Mouse (Mus musculus): ENCODE measurements at regions not wholly inside any gene's neighbourhood (a gene's known extent, or its start where the extent isn't known, plus 50 kb on each side); places are given as distances from the start of the nearest gene placed in this dataset.
"Not testable (repeated sequence)": the region's sequence is repeated elsewhere in the genome, so short reads cannot be mapped to it uniquely, and the experiment has no call there.

GRCm38 (mm10) chr12:65420127-65420526 lies 194.8 kb downstream of the Wdr20rt start:
- DNase-seq (ENCODE audit: low spot score in 2 of 2): no peak

GRCm38 (mm10) chr12:65424506-65424905 lies 199.2 kb downstream of the Wdr20rt start:
- no peak for DNase-seq (ENCODE audit: low spot score in 2 of 2)

- no peak for DNase-seq (ENCODE audit: low spot score in 2 of 2)
These were observed 200.1 kb downstream of the Wdr20rt start for GRCm38 (mm10) chr12:65425440-65425839.

- peak; percentile 15 to 28 for DNase-seq (ENCODE audit: low spot score in 2 of 2)
These were observed 201.6 kb downstream of the Wdr20rt start for GRCm38 (mm10) chr12:65426884-65427283.

DNA sequence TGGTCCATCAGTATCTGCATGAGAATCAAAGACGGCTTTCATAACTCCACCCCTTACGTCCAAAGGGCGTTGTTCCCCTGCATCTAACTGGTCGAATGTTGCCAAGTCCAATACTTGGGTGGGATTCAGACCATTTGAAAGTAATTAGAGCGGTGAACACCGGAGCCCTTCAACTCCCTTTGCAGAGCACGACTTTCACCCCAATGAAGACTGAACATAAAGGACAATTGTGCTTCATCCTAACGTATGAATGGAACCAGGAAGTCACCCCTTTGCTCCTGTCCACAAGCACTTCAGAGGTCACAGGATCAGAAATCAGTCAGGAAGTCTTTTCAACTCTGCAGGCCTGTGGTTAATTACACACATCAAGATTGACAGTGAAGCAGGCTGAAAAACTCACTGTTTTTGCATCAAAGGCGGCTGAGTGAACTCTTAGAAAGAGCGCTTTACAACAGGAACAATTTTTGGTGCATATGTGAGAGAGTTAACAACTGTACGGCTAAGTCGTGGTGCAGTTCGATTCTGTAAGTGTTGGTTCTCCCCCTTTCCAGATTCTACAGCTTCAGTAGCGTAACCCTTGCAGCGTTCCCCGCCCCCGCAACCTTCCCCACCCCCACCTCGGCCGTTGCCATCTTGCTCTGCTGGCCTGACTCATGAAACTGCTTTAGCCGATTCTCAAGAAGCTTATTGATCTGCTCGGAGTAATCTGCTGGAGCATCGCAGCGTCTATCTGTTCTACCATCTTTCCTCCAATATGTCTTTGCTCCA lies 203.1 kb downstream of the Wdr20rt start:
- no peak for DNase-seq (ENCODE audit: low spot score in 2 of 2)

DNA sequence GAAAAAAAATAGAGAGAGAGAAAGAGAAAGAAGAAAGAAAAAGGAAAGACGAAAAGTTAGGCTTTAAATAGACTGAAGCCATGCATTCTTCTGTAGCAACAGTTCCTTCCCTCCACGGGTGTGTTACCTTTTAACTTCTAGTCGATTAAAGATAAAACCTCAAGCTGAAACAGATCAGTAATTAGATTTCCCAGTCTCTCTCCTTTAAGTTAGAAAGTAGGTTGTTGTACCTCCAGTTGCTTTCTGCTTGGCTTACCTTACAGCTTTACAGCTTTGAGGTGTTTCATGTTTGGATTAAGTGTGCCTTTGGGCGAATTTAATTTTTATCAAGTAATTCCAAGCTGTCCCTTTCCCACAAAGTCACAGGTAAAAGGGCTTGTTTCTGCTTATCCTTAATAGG lies 225.5 kb downstream of the Wdr20rt start:
- DNase-seq (ENCODE audit: low spot score in 2 of 2): no peak

DNA sequence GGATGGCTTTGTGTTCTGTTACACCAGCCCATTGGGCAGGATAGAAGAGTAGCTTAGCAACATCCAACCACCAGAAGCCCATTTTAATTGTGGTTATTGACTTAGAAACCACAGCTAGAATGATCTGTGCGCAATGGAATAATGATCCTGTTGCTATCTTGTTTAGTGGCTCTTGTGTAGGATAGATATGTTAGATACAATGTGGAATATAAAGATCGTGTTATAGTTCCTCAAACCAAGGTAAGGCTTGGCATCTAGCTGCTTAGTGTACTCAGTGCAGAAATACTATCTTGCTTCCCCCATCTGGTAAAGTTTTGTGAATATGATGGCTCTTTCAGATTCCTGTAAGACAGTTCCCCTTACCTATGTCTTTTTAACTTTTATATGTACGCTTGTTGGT lies 230.4 kb downstream of the Wdr20rt start:
- no peak for DNase-seq (ENCODE audit: low spot score in 2 of 2)

- DNase-seq (ENCODE audit: low spot score in 2 of 2): no peak
These were observed 231.6 kb downstream of the Wdr20rt start for GRCm38 (mm10) chr12:65456956-65457355.

- no peak for DNase-seq (ENCODE audit: low spot score in 2 of 2)
These were observed 238.9 kb downstream of the Wdr20rt start for GRCm38 (mm10) chr12:65464246-65464645.

- not testable (repeated sequence) for DNase-seq (ENCODE audit: low spot score in 2 of 2)
These were observed 253.4 kb downstream of the Wdr20rt start for GRCm38 (mm10) chr12:65478674-65479073.

DNA sequence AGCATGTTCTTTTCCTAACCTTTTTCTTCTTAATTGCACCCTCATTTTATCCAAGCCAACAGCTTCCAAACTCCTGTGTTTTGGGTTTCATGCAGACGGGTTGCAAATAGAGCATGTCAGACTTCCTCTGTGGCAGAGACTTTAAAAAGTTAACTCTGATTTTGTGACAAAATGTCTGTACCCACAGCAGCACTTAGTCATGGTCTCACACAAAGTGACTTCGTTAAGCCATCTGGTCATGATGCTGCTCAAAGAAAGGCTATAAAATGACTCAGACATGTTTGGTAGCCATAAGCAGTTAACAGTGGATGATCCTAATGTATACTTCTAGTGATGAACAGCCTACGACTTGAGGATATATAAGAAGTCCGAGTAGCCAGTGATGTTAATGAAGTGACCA lies 255.5 kb downstream of the Wdr20rt start:
- DNase-seq (ENCODE audit: low spot score in 2 of 2): peak in 1 of 2 experiments; percentile 2

DNA sequence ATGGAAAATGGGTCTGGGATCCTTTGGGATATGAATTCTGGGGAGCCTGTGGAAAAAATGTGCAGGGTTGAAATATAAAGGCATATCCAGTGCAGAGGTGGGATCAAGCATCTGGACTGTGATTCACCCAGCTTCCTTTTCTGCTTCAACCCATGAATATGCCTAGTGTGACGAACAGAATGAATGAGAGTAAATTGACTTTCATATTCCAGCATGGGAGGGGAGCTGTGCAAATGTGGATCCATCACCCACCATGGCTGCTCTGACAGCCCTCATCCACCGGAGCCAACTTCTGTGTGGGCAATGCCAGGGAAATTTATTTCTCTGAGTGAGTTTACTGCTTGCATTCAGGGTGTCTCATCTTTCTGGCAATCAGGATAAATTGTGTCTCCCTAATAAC lies 265.8 kb downstream of the Wdr20rt start:
- peak; percentile 22 to 31 for DNase-seq (ENCODE audit: low spot score in 2 of 2)

DNA sequence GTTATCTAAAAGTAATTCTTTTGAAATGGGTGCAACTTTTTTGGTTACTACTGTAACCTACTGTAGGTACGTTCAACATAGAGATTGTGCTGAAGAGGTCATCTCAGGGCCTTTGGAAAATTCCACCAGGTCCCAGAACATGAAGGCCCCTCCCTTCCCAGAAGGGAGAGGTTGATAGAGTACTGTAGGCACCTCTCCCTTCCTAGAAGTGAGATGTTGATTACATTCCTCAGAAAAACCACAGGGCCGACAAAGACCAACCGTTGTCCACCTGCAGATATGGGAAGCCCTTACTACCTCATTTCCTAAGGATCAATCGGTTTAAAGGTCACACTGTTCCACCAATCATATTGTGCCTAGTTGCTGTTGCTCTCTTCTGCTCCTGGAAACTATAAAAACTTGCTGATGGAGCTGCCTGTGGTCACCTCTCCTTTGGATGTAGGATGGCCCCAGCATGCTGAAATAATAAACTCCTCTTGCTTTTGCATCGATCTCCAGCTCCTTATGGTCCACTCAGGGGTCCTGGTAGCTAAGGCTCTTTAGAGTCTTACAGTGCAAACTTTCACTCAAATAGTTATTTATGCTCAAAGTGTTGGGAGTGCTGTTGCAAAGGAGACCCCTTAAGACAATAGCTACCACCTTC lies 269.2 kb downstream of the Wdr20rt start:
- no peak for DNase-seq (ENCODE audit: low spot score in 2 of 2)

GRCm38 (mm10) chr12:65496613-65497012 lies 271.3 kb downstream of the Wdr20rt start:
- DNase-seq (ENCODE audit: low spot score in 2 of 2): no peak

DNA sequence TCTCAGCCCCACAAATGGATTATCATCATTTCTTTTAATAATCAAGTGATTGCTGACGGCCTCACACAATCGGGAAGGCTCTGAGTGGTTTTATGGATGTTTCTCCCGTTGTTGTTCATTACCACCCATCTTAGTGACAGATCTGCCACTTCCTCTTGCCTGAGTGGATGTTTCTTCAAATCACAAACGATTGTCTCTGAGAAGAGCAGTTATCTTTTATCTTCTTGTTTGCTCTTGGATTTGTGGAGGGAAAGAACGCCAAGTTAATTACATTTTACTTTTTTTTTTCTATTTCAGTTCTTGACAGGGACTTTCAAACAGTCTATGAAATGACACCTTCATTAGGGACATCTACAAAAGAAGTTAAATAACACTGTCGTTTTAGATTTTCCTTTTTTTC lies 272.3 kb downstream of the Wdr20rt start:
- DNase-seq (ENCODE audit: low spot score in 2 of 2): no peak

DNA sequence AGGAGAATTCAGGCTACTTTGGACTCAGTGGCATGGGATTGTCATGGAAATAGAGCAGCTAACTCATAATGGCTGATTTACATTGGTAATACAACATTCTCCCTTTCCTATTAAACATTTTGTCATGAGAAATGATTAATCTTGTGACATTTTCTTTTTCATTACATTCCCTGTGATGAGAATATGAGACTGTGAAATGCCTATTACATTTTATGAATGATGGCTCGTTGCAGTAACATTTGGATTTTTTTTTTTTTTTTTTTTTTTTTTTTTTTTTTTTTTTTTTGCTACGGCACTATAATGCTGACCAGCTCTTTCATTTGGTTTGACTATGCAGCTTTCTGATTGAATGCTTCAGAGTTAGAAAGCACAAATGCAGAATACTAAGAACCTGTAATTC lies 276.1 kb downstream of the Wdr20rt start:
- DNase-seq (ENCODE audit: low spot score in 2 of 2): no peak

GRCm38 (mm10) chr12:65502045-65502444 lies 276.7 kb downstream of the Wdr20rt start:
- no peak for DNase-seq (ENCODE audit: low spot score in 2 of 2)

- DNase-seq (ENCODE audit: low spot score in 2 of 2): no peak
These were observed 287.8 kb downstream of the Wdr20rt start for GRCm38 (mm10) chr12:65513070-65513469.

GRCm38 (mm10) chr12:65534142-65534690 lies 308.9 kb downstream of the Wdr20rt start:
- DNase-seq (ENCODE audit: low spot score in 2 of 2): no peak

- DNase-seq (ENCODE audit: low spot score in 2 of 2): peak; percentile 10 to 23
These were observed 323.0 kb downstream of the Wdr20rt start for GRCm38 (mm10) chr12:65548301-65548700.

GRCm38 (mm10) chr12:65552230-65552629 lies 326.9 kb downstream of the Wdr20rt start:
- DNase-seq (ENCODE audit: low spot score in 2 of 2): no peak

GRCm38 (mm10) chr12:65559036-65559435 lies 333.7 kb downstream of the Wdr20rt start:
- DNase-seq (ENCODE audit: low spot score in 2 of 2): no peak

DNA sequence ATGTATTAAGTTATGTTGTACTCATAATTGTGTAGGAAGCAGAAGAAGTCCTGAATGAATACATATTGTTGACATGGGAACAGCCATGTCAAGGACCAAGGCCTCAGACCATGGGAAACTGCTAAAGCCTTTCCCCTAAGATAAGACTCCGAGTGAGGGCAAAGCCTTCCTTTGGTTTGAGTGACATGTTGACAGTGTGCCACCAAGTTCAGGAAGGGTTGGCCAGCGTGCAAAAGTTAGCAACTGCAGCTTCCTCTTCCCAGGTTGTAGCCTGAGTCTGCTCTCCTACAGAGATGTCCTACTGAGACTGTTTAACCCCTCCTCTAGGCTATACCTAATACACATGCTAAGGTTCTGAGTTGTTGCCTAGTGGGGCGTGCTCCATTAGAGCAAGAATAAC lies 334.5 kb downstream of the Wdr20rt start:
- no peak for DNase-seq (ENCODE audit: low spot score in 2 of 2)
